Mouse (Mus musculus) megakaryocyte, embryonic 14.5 days (primary cell): ENCODE measurements around the gene Col16a1.

Source experiments
- FLI1 ChIP-seq: IDR thresholded peaks from 2 replicates; pipeline ENCODE4 v1.6.1; 2012; ENCODE audit warnings: low read length, inconsistent platforms, mixed read lengths
- GATA1 ChIP-seq: IDR thresholded peaks from 3 replicates; pipeline ENCODE4 v1.6.1; 2012; ENCODE audit warnings: mixed read lengths, low read length, inconsistent platforms, borderline replicate concordance

- TF ChIP-seq GATA1 (no peak), FLI1 (no peak)
Measured at GRCm38 (mm10) chr4:130006533-130006932, 41.1 kb upstream of the Col16a1 start.
